Mouse (Mus musculus) limb, embryonic 14.5 days (tissue): ENCODE measurements around the gene Aup1. TPM values are rescaled to one million over a fixed set of nuclear protein-coding genes. Genes with fewer than 3 reads are reported as not detected.

Experiments used
- ATAC-seq: fragments of 200-750 bp; cut with Nextera tagmentation; 2 replicates; pipeline ENCODE4 v1.8.0; 2017; ENCODE audit warnings: low read depth, moderate number of reproducible peaks, moderate TSS enrichment; ENCODE audit not compliant: low FRiP score
- DNase-seq: peaks from one replicate; pipeline ENCODE4 v3.0.0-alpha.2; 2015; ENCODE audit warnings: low spot score
- H3K27ac ChIP-seq: fragments of 300-500 bp; sonication (generic); replicated peaks from 2 replicates; pipeline ENCODE4 v1.5.1; 2014; ENCODE audit warnings: low read depth, mild to moderate bottlenecking, low read length, moderate library complexity, mixed read lengths
- H3K27me3 ChIP-seq: fragments of 300-500 bp; sonication (generic); 2 replicates; pipeline ENCODE4 v1.6.1; 2014; ENCODE audit warnings: low read length, mixed read lengths; ENCODE audit not compliant: control insufficient read depth, insufficient read depth
- H3K36me3 ChIP-seq: fragments of 300-500 bp; sonication (generic); 2 replicates; pipeline ENCODE4 v1.6.1; 2014; ENCODE audit warnings: mild to moderate bottlenecking, low read length, moderate library complexity, mixed read lengths; ENCODE audit not compliant: control insufficient read depth, insufficient read depth
- H3K4me1 ChIP-seq: fragments of 300-500 bp; sonication (generic); 2 replicates; pipeline ENCODE4 v1.6.1; 2014; ENCODE audit warnings: antibody characterized with exemption, low read length, mixed read lengths; ENCODE audit not compliant: control insufficient read depth, insufficient read depth
- H3K4me2 ChIP-seq: fragments of 300-500 bp; sonication (generic); replicated peaks from 2 replicates; pipeline ENCODE4 v1.6.1; 2014; ENCODE audit warnings: low read depth, mild to moderate bottlenecking, low read length, moderate library complexity; ENCODE audit not compliant: severe bottlenecking
- H3K4me3 ChIP-seq: fragments of 300-500 bp; sonication (generic); replicated peaks from 2 replicates; pipeline ENCODE4 v1.5.1; 2014; ENCODE audit warnings: low read length
- H3K9ac ChIP-seq: fragments of 300-500 bp; sonication (generic); 2 replicates; pipeline ENCODE4 v1.6.1; 2014; ENCODE audit warnings: mild to moderate bottlenecking, low read depth, low read length, moderate library complexity; ENCODE audit not compliant: severe bottlenecking
- H3K9me3 ChIP-seq: fragments of 300-500 bp; sonication (generic); 2 replicates; pipeline ENCODE4 v1.6.1; 2016; ENCODE audit warnings: low read length; ENCODE audit not compliant: control insufficient read depth
- POLR2A ChIP-seq: fragments of 200-500 bp; IDR thresholded peaks from 2 replicates; pipeline ENCODE4 v1.8.0; 2012; ENCODE audit warnings: inconsistent platforms, mild to moderate bottlenecking, moderate library complexity, borderline replicate concordance; ENCODE audit not compliant: insufficient read depth, insufficient read length; ENCODE audit errors: extremely low read depth
- WGBS: fragments of 180-500 bp; shearing (Covaris S2); extraction: QIAGEN DNeasy Blood & Tissue Kit; methylation state at CpG from one replicate; pipeline ENCODE4 v1.1.7; 2014; 5-methylcytosine and 5-hydroxymethylcytosine counted together
- polyA plus RNA-seq, 2 experiments: library from polyadenylated mRNA; depleted of rRNA in 1 of 2; stranded (reverse) in 1 of 2; unstranded in 1 of 2; fragments of >200 nt; fragmentation: Nextera tagmentation in 1 of 2; extraction: Ambion mirVana in 1 of 2; gene quantifications; 2 replicates each; pipeline versions ENCODE4 v1.2.1 to v1.2.3; 2012 to 2014

Aup1 gene
- polyA plus RNA-seq, 2 experiments = 131 to 331 TPM

- no peak for TF ChIP-seq POLR2A
- WGBS = 42% methylated on average over 7 of the region's 9 CpGs
Measured at GRCm38 (mm10) chr6:83027706-83028105, 26.6 kb upstream of the Aup1 start.

GRCm38 (mm10) chr6:83029777-83030176, 24.5 kb upstream of the Aup1 start:
- H3K9ac ChIP-seq = no peak overlapping the region
- peaks cover 3% of the 10 kb centered on the region; the same call in 1 of the 2 replicates for H3K36me3 ChIP-seq
- no peak for TF ChIP-seq POLR2A
- DNase-seq (no peak), ATAC-seq (no peak)
- peaks cover 7% of the 10 kb centered on the region; the same call in 1 of the 2 replicates for H3K27me3 ChIP-seq
- no peak overlapping the region for H3K4me3 ChIP-seq
- H3K4me1 ChIP-seq = peaks cover 15% of the 10 kb centered on the region
- no peak overlapping the region for H3K27ac ChIP-seq
- 28% methylated on average over 10 of the region's 10 CpGs for WGBS
- no peaks in the 10 kb centered on the region for H3K9me3 ChIP-seq
- no peak overlapping the region for H3K4me2 ChIP-seq

More at GRCm38 (mm10) chr6:83027706-83028105, 26.6 kb upstream of the Aup1 start:
- H3K4me3 ChIP-seq = no peak overlapping the region
- DNase-seq (peak; percentile 26), ATAC-seq (no peak)
- peak overlapping the region; percentile 28; the same call in 1 of the 2 replicates for H3K27ac ChIP-seq
- H3K27me3 ChIP-seq = peaks cover 7% of the 10 kb centered on the region; the same call in 1 of the 2 replicates
- H3K9me3 ChIP-seq = no peaks in the 10 kb centered on the region
- H3K4me1 ChIP-seq = peaks cover 11% of the 10 kb centered on the region
- H3K4me2 ChIP-seq = no peak overlapping the region
- H3K9ac ChIP-seq = 0 out of 2 replicates have a peak overlapping the region, but pooled peaks have one; percentile 12
- H3K36me3 ChIP-seq = peaks cover 3% of the 10 kb centered on the region; the same call in 1 of the 2 replicates

GRCm38 (mm10) chr6:83031111-83031510, 23.2 kb upstream of the Aup1 start:
- Histone ChIP-seq H3K27ac (no peak overlapping the region), H3K36me3 (peaks cover 3% of the 10 kb centered on the region; the same call in 1 of the 2 replicates), H3K4me3 (no peak overlapping the region), H3K4me2 (no peak overlapping the region), H3K9ac (no peak overlapping the region), H3K9me3 (no peaks in the 10 kb centered on the region), H3K27me3 (peaks cover 7% of the 10 kb centered on the region; the same call in 1 of the 2 replicates), H3K4me1 (peaks cover 24% of the 10 kb centered on the region)
- no peak for DNase-seq
- WGBS = 75% methylated on average over 7 of the region's 7 CpGs
- no peak for ATAC-seq
- no peak for TF ChIP-seq POLR2A

- 23% methylated on average over 18 of the region's 18 CpGs for WGBS
- no peaks in the 10 kb centered on the region for H3K9me3 ChIP-seq
- DNase-seq = no peak
- H3K9ac ChIP-seq = peak overlapping the region; percentile 55; the same call in 1 of the 2 replicates
- ATAC-seq = no peak
- peak overlapping the region; percentile 64 for H3K4me3 ChIP-seq
- peaks cover 24% of the 10 kb centered on the region for H3K4me1 ChIP-seq
- no peak overlapping the region for H3K27ac ChIP-seq
- peaks cover 7% of the 10 kb centered on the region; the same call in 1 of the 2 replicates for H3K27me3 ChIP-seq
- peak overlapping the region; percentile 80 for H3K4me2 ChIP-seq
- no peak for TF ChIP-seq POLR2A
- peaks cover 3% of the 10 kb centered on the region; the same call in 1 of the 2 replicates for H3K36me3 ChIP-seq
Measured at GRCm38 (mm10) chr6:83031921-83032590, 22.3 kb upstream of the Aup1 start.

- H3K27me3 ChIP-seq = peaks cover 7% of the 10 kb centered on the region; the same call in 1 of the 2 replicates
- DNase-seq (no peak), ATAC-seq (peak; percentile 45; the same call in 1 of the 2 replicates)
- peak overlapping the region; percentile 80 for H3K4me2 ChIP-seq
- no peak for TF ChIP-seq POLR2A
- peaks cover 21% of the 10 kb centered on the region for H3K4me1 ChIP-seq
- peaks cover 3% of the 10 kb centered on the region; the same call in 1 of the 2 replicates for H3K36me3 ChIP-seq
- H3K27ac ChIP-seq = peak overlapping the region; percentile 91
- H3K9me3 ChIP-seq = no peaks in the 10 kb centered on the region
- peak overlapping the region; percentile 64 for H3K4me3 ChIP-seq
- WGBS = under 1% methylated on average over 29 of the region's 31 CpGs
- peak overlapping the region; percentile 55 for H3K9ac ChIP-seq
Measured at GRCm38 (mm10) chr6:83032769-83033191, 21.5 kb upstream of the Aup1 start.
